Mouse (Mus musculus) T-helper 2 cell (primary cell): Measurements from ENCODE around the gene Smarcal1.

Source experiments
- in situ Hi-C: fragments of 300-600 bp; cut with MboI, MseI; formaldehyde crosslinking; loops from one replicate; pipeline ENCODE4 v1.15.1; 2025; ENCODE audit warnings: high pct_unique_total_duplicates

Smarcal1 gene

GRCm38 (mm10) chr1:72582947-72583731 is at the start of gene Smarcal1:
Gene Smarcal1, plus strand, starts transcription at chr1:72583251.
- in situ Hi-C loops, result loop anchor here (10.0 kb wide), 1 partner anchor 1822 kb away; the partner anchor contains the start of gene Vil1

DNA sequence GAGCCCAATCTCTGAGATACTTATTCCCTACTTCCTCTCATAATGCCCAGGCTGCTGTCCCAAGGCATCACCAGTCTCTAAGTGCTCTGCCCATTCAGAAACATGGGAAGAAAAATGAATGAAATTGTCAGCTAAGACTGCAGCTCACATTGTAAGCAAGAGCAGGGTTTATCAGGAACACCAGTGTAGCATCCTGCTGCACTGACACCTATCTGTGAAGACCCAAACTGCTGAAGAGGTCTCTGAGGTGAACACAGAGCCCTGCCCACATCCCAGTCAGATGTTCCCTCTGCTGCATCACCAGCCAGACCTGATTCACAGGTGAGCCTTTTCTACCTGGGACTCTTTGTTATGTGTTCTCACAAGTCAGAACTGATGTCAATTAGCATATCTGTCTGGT is 49.6 kb upstream of the Smarcal1 start:
- in situ Hi-C loops, result no loop called here

DNA sequence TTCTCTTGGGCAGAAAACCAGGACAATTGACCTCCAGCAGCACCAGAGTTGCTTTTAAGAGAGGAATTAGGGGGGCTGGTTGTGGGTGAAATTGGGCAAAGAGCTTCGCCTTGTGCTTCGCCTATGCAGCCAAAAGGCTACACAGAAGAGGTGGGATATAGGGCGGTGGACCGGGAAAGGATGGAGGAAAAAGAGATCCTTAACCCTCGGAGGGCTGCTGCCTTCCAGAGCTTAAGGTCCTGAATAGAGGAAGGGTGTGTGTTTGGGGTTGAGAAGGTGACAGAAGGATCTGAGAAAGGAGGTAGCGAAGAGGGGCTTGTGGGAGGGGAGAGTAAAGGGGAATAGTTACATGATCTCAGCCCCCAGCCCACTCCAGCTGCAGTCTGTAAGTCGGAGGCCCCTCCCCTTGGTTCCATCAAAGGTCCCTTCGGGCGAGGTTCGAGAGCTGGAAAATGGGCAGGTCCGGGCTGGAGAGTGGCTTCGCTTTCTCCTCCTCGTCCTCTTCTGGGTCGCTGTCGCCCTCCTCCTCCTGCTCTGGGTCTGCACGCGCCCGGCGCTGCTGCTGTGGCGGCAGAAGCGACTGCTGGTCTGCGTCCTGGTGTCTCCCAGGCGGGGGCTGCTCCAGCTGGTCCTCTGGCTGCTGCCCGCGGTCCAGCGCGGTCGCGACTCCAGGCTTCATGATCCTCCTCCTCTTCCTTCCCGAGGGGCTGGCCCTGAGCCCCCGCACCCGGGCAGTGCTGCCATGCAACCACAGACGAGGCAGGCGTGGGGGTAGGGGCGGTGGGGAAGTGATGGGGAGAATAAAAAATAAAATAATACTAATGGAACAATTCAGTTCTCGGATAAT is 47.1 kb upstream of the Smarcal1 start:
- in situ Hi-C loops, result no loop called here

GRCm38 (mm10) chr1:72536611-72537351 is 46.3 kb upstream of the Smarcal1 start, which contains the start of gene March4:
Gene March4, minus strand, starts transcription at chr1:72536930.
- in situ Hi-C loops, result no loop called here

- in situ Hi-C loops, result no loop called here
Measured at GRCm38 (mm10) chr1:72538266-72538665, 44.8 kb upstream of the Smarcal1 start.

GRCm38 (mm10) chr1:72550317-72550716 is 32.7 kb upstream of the Smarcal1 start:
- in situ Hi-C loops, result no loop called here

DNA sequence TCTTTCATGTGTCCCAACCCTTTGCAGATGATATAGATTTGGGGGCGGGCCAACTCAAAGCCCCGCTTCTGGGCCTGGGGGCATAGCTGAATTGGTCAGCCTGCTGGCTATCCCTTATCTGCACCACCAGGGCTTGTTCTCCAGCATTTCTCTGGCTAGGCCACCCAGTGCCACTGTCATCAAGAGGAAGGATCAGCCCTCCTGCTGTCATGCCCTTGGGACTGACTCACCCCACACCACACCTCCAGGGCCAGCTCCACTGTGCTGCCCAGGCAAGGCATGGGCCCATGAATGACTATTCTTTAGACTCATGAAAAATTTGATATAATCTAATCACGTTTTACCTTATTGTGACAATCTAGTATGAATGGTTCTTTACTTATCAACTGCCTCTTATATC is 26.6 kb upstream of the Smarcal1 start:
- in situ Hi-C loops, result no loop called here

- in situ Hi-C loops, result no loop called here
Measured at GRCm38 (mm10) chr1:72558625-72559024, 24.4 kb upstream of the Smarcal1 start.

GRCm38 (mm10) chr1:72564334-72564962 is 18.6 kb upstream of the Smarcal1 start:
- in situ Hi-C loops, result no loop called here

- in situ Hi-C loops, result no loop called here
Measured at GRCm38 (mm10) chr1:72567056-72567455, 16.0 kb upstream of the Smarcal1 start.

GRCm38 (mm10) chr1:72568725-72569124 is 14.3 kb upstream of the Smarcal1 start:
- in situ Hi-C loops, result no loop called here

DNA sequence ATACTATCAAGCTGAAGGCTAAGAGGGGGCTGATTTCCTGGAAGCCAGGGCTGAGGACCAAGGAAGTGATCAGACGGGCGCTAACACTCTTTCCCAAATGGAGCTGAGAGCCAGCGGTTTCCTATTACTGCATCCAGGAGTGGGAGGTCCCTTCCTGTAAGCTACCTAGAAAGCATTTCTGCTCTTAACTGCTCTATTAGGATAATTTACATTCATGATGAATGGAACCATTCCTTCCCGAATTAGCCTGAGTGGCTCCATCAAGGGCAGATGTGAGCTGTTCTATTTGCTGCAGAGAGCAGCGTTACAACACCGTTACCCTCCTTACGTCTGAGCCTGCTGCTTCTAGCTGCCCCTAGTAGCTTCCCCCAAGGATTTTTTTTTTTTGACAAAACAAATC is 9.0 kb upstream of the Smarcal1 start:
- in situ Hi-C loops, result no loop called here

GRCm38 (mm10) chr1:72574608-72575007 is 8.4 kb upstream of the Smarcal1 start:
- in situ Hi-C loops, result loop anchor here (5.0 kb wide), 1 partner anchor 262 kb away; no protein-coding TSS in a partner anchor

DNA sequence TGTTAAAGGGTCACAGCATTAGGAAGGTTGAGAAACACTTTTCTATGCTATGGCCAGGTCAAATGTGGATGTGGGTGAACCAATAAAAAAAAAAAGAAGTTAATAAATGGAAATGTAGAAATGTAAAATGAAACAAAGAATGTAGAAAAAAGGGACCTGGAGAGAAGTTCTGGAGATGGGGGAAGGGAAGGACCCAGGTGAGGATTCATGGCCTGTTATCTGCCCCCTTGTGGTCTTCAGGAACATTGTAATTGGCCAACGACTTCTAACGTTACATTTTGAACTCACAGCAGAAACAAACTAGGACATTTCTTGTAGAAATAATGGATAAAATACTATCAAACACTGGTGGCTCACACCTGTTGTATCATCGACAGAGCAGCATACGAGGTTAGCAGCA is 7.9 kb upstream of the Smarcal1 start:
- in situ Hi-C loops, result loop anchor here (5.0 kb wide), 1 partner anchor 263 kb away; no protein-coding TSS in a partner anchor

DNA sequence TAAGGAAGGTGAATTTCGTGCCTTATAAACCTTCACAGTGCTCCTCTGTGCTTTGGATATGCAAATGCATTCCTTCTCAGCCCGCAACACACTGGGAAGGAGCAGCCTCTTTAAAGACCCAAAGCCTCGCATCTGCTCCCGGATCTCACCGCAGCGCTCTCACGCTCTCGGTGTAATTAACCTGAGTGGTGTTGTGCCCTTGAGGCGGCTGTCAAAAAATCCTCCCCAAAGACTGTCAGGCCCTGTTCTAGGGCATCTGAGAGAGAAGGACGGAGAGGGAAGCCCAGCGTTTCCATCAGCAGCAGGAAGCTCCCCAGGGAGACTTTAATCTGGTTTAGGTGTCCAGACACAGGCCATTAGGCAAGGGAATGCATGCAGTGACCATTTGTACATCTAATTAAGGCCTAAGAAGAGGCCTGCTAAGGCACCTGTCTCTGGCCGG is 5.5 kb upstream of the Smarcal1 start:
- in situ Hi-C loops, result loop anchor here (5.0 kb wide), 1 partner anchor 265 kb away; no protein-coding TSS in a partner anchor

GRCm38 (mm10) chr1:72578351-72578750 is 4.7 kb upstream of the Smarcal1 start:
- in situ Hi-C loops, result loop anchor here (5.0 kb wide), 1 partner anchor 266 kb away; no protein-coding TSS in a partner anchor

GRCm38 (mm10) chr1:72578806-72579205 is 4.2 kb upstream of the Smarcal1 start:
- in situ Hi-C loops, result loop anchor here (5.0 kb wide), 1 partner anchor 267 kb away; no protein-coding TSS in a partner anchor

DNA sequence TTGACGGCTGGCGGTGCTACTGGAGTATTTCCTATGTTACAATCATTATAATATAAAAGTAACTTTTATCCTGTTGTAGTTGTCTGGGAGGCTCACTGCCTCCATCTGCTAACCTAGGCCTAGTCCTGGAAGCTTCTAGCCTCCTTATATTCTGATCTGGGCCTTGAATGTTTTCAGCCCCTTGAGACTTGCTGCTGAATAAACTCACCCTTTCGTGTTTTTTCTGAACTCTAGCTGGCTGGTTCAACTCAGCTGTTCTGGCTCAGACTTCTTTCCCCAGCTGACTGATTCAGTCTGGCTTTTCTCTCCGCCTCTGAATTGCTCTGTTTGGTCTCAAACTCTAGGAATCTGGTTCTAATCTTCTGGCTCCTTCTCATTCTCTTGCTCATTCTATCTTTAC is 855 bp downstream of the Smarcal1 start:
- in situ Hi-C loops, result loop anchor here (10.0 kb wide), 1 partner anchor 1821 kb away; the partner anchor contains the start of gene Vil1

DNA sequence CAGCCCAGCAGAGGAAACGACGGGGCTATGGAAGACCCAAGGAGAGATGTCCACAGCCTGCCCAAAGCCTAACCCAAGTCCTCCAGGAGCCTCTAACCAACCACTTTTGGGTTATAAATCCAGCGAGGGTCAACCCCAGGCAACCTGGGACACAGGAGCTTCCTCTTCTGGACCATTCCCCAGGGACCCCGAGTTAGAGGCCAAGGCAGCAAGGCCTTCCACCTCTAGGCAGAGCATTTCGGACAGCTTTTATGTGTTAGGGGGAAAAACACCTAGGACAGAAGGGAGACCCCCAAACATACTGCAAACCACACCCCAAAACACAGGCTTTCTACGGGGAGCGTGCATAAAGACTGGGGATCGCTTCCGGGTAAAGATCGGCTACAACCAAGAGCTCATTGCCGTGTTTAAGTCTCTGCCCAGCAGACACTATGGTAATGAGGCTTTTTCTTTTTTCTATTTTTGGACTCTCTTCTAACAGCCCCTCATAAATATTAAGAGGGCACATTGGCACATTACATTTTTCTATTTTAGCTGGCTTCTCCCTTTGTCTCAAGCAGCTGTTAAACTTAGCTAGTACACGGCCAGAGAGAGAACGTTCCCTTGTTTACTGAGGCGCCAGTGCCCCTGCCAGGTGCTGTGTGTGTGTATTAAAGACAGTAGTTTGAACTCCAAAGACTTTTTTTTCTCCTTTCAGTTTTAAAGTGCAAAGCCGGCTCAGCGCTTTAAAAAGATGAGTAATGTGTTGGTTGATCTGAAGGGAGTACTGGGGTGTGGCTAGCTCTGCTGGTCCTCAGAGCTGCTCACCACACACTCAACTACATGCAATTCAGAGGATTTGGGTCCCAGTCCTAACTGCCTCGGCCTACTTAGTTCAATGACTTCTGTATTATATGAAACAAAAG is 3.2 kb downstream of the Smarcal1 start:
- in situ Hi-C loops, result loop anchor here (10.0 kb wide), 1 partner anchor 1819 kb away; the partner anchor contains the start of gene Vil1

DNA sequence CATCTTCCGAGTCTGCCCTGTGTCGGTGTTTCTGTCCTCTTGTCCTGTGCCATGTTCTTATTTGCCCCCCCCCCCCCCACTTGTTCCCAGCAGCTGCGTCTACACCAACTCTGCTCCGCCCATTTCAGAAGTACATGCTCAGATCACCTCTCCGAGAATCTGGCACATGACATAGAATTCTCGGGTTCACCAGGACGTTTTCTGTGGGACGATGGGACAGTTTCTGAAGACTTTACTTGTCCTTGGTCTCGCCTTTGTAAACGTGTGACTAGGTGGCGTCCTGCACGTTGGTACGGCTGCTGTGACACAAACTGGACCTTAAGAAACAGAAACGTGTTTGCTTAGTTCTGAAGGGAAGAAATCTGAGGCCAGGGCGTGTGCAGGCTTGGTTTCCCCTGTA is 4.5 kb downstream of the Smarcal1 start:
- in situ Hi-C loops, result loop anchor here (10.0 kb wide), 1 partner anchor 1817 kb away; the partner anchor contains the start of gene Vil1
